Mouse (Mus musculus) intestine, embryonic 16.5 days (tissue): ENCODE measurements around the gene Xirp1. TPM values are rescaled to one million over a fixed set of nuclear protein-coding genes. Genes with fewer than 3 reads are reported as not detected.
"Not testable (repeated sequence)": the region's sequence is repeated elsewhere in the genome, so short reads cannot be mapped to it uniquely, and the experiment has no call there.

Experiments used
- ATAC-seq: fragments of 200-750 bp; cut with Nextera tagmentation; 2 replicates; pipeline ENCODE4 v1.8.0; 2017; ENCODE audit warnings: moderate TSS enrichment, moderate library complexity
- H3K27ac ChIP-seq: fragments of 300-500 bp; sonication (generic); 2 replicates; pipeline ENCODE4 v1.5.1; 2014; ENCODE audit warnings: mild to moderate bottlenecking, low read length
- H3K27me3 ChIP-seq: fragments of 300-500 bp; sonication (generic); replicated peaks from 2 replicates; pipeline ENCODE4 v1.6.1; 2014; ENCODE audit warnings: low read length, control low read depth, mixed read lengths; ENCODE audit not compliant: control insufficient read depth, insufficient read depth
- H3K36me3 ChIP-seq: fragments of 300-500 bp; sonication (generic); 2 replicates; pipeline ENCODE4 v1.6.1; 2014; ENCODE audit warnings: low read length, control low read depth; ENCODE audit not compliant: control insufficient read depth, insufficient read depth
- H3K4me1 ChIP-seq: fragments of 300-500 bp; sonication (generic); 2 replicates; pipeline ENCODE4 v1.6.1; 2014; ENCODE audit warnings: low read length, control low read depth, mixed read lengths; ENCODE audit not compliant: control insufficient read depth, insufficient read depth
- H3K4me2 ChIP-seq: fragments of 300-500 bp; sonication (generic); 2 replicates; pipeline ENCODE4 v1.6.1; 2014; ENCODE audit warnings: low read depth, low read length, control low read depth
- H3K4me3 ChIP-seq: fragments of 300-500 bp; sonication (generic); 2 replicates; pipeline ENCODE4 v1.5.1; 2014; ENCODE audit warnings: mild to moderate bottlenecking, low read length
- H3K9ac ChIP-seq: fragments of 300-500 bp; sonication (generic); 2 replicates; pipeline ENCODE4 v1.6.1; 2014; ENCODE audit warnings: low read depth, low read length
- H3K9me3 ChIP-seq: fragments of 300-500 bp; sonication (generic); 2 replicates; pipeline ENCODE4 v1.6.1; 2016; ENCODE audit warnings: low read length, control low read depth; ENCODE audit not compliant: control insufficient read depth
- WGBS: fragments of 180-500 bp; shearing (Covaris S2); extraction: QIAGEN DNeasy Blood & Tissue Kit; methylation state at CpG from one replicate; pipeline ENCODE4 v1.1.7; 2014; 5-methylcytosine and 5-hydroxymethylcytosine counted together
- polyA plus RNA-seq: library from polyadenylated mRNA; unstranded; fragments of >200 nt; fragmentation: Nextera tagmentation; extraction: Ambion mirVana; gene quantifications from 2 replicates; pipeline ENCODE4 v1.2.1, GENCODE M21; 2015

Gene Xirp1
- polyA plus RNA-seq, 1 experiment from 2014 or later: 0.06 TPM

DNA sequence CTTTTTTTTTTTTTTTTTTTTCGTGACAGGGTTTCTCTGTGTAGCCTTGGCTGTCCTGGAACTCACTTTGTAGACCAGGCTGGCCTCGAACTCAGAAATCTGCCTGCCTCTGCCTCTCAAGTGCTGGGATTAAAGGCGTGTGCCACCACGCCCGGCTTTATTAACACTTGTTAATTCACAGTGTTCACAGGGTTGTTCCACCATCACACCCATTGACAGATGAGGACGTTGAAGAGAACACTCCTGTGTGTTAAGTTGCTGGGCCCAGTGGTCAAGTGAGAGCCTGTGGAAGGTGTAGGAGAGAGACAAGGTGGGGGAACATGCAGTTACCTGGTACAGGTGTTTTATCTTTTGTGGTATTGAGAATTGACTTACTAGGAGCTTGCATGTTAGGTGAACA is 11.2 kb downstream of the Xirp1 start:
- H3K36me3 ChIP-seq, ATAC-seq, H3K9ac ChIP-seq, H3K4me3 ChIP-seq, H3K4me2 ChIP-seq, H3K4me1 ChIP-seq, H3K9me3 ChIP-seq, H3K27ac ChIP-seq, H3K27me3 ChIP-seq: not testable (repeated sequence)
- 79% methylated on average over 6 of the region's 6 CpGs for WGBS

- under 1% methylated on average over 10 of the region's 10 CpGs for WGBS
- no peaks in the 10 kb centered on the region for H3K27me3 ChIP-seq
- peaks cover 3% of the 10 kb centered on the region; the same call in 1 of the 2 replicates for H3K9me3 ChIP-seq
- H3K27ac ChIP-seq: peak overlapping the region; percentile 66
- peak overlapping the region; percentile 42 for H3K4me3 ChIP-seq
- H3K4me2 ChIP-seq: peak overlapping the region; percentile 82
- peaks cover 7% of the 10 kb centered on the region for H3K4me1 ChIP-seq
- H3K9ac ChIP-seq: peak overlapping the region; percentile 3; the same call in 1 of the 2 replicates
- peak; percentile 66 for ATAC-seq
- no peaks in the 10 kb centered on the region for H3K36me3 ChIP-seq
Measured at GRCm38 (mm10) chr9:120011533-120011932, 11.9 kb downstream of the Xirp1 start.

DNA sequence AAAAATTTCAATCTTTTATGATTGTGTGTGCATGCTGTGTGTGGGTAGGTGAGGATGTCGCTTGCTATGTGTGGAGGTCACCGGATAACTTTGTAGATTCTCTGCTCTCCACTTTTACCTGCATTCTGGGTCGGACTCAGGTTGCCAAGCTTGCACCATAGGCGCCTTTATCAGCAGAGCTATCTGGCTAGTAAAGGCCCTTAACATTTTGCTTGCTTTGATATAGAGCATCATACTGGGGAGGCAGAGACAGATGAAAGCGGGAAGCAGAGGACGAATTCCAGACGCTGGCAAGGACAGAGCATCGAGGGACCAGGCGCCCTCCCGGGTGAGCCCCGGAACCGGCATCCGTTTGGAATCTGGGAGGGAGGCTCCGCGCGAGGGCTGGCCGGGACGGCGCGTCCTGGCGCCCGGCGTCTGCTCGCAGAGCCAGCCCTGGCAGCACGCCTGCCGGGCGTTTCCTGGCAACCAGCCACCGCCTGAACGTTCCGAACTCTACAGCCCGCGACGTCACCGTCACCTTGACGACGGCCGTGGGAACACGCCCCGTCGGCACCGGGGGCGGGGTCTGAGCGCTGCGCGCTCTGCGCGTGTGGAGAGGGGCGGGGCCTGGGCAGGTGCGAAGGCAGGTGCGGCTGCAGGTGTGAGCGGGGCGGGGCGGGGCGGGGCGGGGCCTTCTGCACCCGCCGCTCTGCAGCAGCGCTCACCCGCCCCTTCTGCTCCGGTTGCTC is 12.5 kb downstream of the Xirp1 start:
- WGBS: 1% methylated on average over 60 of the region's 60 CpGs
- Histone ChIP-seq H3K36me3 (no peaks in the 10 kb centered on the region), H3K9me3 (peaks cover 3% of the 10 kb centered on the region; the same call in 1 of the 2 replicates), H3K4me2 (peak overlapping the region; percentile 82), H3K27ac (peak overlapping the region; percentile 66), H3K4me3 (peak overlapping the region; percentile 42), H3K4me1 (peaks cover 7% of the 10 kb centered on the region), H3K9ac (peak overlapping the region; percentile 7; the same call in 1 of the 2 replicates), H3K27me3 (no peaks in the 10 kb centered on the region)
- peak; percentile 94 for ATAC-seq

GRCm38 (mm10) chr9:120009871-120010270 is 13.5 kb downstream of the Xirp1 start:
- Histone ChIP-seq H3K4me1 (peaks cover 7% of the 10 kb centered on the region), H3K36me3 (no peaks in the 10 kb centered on the region), H3K4me2 (no peak overlapping the region), H3K27ac (no peak overlapping the region), H3K27me3 (no peaks in the 10 kb centered on the region), H3K9ac (no peak overlapping the region), H3K4me3 (no peak overlapping the region), H3K9me3 (peaks cover 3% of the 10 kb centered on the region; the same call in 1 of the 2 replicates)
- no peak for ATAC-seq
- WGBS: 85% methylated on average over 3 of the region's 3 CpGs

DNA sequence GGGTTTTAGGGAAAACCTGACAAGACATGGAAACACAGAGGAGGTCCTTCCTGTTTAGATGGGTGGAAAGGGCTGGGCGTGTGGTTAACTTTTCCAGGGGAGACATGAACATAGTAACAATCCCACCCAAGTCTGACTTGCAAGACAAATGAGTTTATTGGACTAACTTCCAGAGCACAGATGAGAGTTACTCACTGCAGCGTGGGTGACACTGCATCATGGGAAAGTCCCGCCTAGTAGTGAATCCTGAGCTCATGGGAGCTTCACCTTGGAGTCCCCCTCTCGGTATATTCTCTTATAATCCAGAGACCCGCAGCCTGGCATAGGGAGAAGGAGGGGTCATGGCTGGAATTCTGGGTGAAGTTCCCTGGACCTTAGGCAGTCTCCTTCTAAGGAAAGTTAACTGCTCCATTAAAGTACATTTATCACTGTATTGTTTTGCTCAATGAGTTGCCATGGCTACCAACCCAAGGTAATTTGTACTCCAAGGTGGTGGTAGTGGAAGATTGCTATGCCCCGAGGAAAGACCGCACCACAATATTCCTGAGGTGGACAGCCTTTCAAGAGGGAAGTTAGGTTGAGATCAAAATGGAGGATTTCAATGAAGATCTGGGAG is 14.1 kb downstream of the Xirp1 start:
- ATAC-seq: no peak
- WGBS: 72% methylated on average over 7 of the region's 7 CpGs
- no peak overlapping the region for H3K4me3 ChIP-seq

GRCm38 (mm10) chr9:120007833-120008232 is 15.6 kb downstream of the Xirp1 start:
- H3K9ac ChIP-seq: no peak overlapping the region
- no peak overlapping the region for H3K4me2 ChIP-seq

More for the DNA sequence above, 14.1 kb downstream of the Xirp1 start:
- H3K9me3 ChIP-seq: peaks cover 3% of the 10 kb centered on the region; the same call in 1 of the 2 replicates
- H3K4me2 ChIP-seq: no peak overlapping the region
- H3K4me1 ChIP-seq: peaks cover 7% of the 10 kb centered on the region
- H3K9ac ChIP-seq: no peak overlapping the region
- no peak overlapping the region for H3K27ac ChIP-seq
- no peaks in the 10 kb centered on the region for H3K36me3 ChIP-seq
- H3K27me3 ChIP-seq: no peaks in the 10 kb centered on the region

GRCm38 (mm10) chr9:120005936-120006335 is 17.5 kb downstream of the Xirp1 start:
- no peak overlapping the region for H3K9ac ChIP-seq

More at GRCm38 (mm10) chr9:120007833-120008232, 15.6 kb downstream of the Xirp1 start:
- no peak for ATAC-seq
- no peak overlapping the region for H3K4me3 ChIP-seq
- H3K4me1 ChIP-seq: peaks cover 7% of the 10 kb centered on the region
- 90% methylated on average over 1 of the region's 1 CpGs for WGBS
- H3K9me3 ChIP-seq: peaks cover 3% of the 10 kb centered on the region; the same call in 1 of the 2 replicates
- no peaks in the 10 kb centered on the region for H3K27me3 ChIP-seq
- no peaks in the 10 kb centered on the region for H3K36me3 ChIP-seq
- no peak overlapping the region for H3K27ac ChIP-seq

DNA sequence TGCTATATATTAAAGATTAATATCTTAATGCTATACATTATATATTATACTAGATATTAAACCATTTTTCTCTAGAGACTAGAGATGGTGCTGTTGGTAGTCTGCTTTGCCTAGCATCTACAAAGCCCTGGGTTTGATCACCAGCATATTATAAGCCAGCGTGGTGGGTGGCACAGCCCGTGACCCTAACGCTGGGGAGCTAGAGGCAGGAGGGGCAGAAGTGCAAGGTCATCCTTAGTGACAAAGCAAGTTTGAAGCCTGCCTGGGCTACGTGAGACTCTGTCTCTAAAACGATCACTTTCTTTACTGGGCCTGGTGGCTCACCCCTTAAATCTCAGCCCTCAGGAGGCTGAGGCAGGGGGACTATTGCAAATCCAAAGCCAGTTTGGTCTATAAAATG is 20.5 kb downstream of the Xirp1 start:
- WGBS: 87% methylated on average over 5 of the region's 5 CpGs

More at GRCm38 (mm10) chr9:120005936-120006335, 17.5 kb downstream of the Xirp1 start:
- ATAC-seq: no peak
- H3K27me3 ChIP-seq: no peaks in the 10 kb centered on the region
- no peak overlapping the region for H3K4me2 ChIP-seq
- no peak overlapping the region for H3K4me3 ChIP-seq
- H3K4me1 ChIP-seq: peaks cover 10% of the 10 kb centered on the region
- peaks cover 3% of the 10 kb centered on the region; the same call in 1 of the 2 replicates for H3K9me3 ChIP-seq
- H3K36me3 ChIP-seq: no peaks in the 10 kb centered on the region
- WGBS: 56% methylated on average over 3 of the region's 3 CpGs
- no peak overlapping the region for H3K27ac ChIP-seq

DNA sequence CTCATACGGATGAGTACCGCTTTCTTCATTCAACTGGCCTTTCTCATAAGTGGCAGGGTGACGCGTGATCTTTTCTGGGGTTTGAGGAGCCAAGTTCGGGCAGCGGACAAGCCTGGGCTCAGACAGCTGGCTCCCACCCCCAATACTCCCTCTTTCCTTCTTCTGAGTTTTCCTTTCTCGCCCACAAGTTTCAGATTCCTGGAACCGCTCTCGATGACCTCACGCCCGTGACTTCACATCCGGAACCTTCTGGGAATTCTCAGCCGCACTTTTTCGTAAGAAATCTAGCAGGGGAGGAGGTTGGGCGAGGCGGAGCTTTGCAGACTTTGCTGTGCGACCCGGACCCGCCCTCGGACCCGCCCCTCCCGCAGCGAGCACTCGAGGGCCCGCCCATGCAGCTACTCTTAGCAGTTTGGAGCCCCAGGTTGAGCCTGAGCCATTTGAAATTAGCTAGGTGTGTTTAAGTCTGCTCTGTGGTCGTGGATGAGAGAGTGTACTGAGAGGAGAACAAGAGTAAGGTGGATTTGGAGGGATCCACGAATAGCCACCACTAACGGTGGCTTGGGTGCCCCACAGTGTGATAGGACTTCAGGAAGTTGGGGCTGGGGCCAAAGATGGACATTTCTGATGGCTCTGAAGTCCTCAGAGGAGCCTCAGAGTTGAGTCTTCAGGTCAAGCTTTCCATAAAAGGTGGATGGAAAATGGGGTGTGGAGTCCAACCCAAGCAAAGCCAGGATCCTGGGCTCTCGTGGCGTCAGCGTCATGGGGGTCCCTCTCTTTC is 21.3 kb downstream of the Xirp1 start:
- Histone ChIP-seq H3K4me1 (peaks cover 11% of the 10 kb centered on the region), H3K9me3 (no peaks in the 10 kb centered on the region), H3K27me3 (no peaks in the 10 kb centered on the region), H3K9ac (peak overlapping the region; percentile 70), H3K36me3 (no peaks in the 10 kb centered on the region), H3K4me3 (peak overlapping the region; percentile 51), H3K4me2 (peak overlapping the region; percentile 77), H3K27ac (peak overlapping the region; percentile 88)
- ATAC-seq: peak; percentile 97
- WGBS: 8% methylated on average over 31 of the region's 31 CpGs

More for the DNA sequence above, 20.5 kb downstream of the Xirp1 start:
- H3K27ac ChIP-seq: no peak overlapping the region
- H3K9ac ChIP-seq: no peak overlapping the region
- H3K4me2 ChIP-seq: no peak overlapping the region
- peaks cover 11% of the 10 kb centered on the region for H3K4me1 ChIP-seq
- H3K9me3 ChIP-seq: peaks cover 3% of the 10 kb centered on the region; the same call in 1 of the 2 replicates
- no peak for ATAC-seq
- no peaks in the 10 kb centered on the region for H3K36me3 ChIP-seq
- no peak overlapping the region for H3K4me3 ChIP-seq
- no peaks in the 10 kb centered on the region for H3K27me3 ChIP-seq
